Mouse (Mus musculus) limb, embryonic 12.5 days (tissue): ENCODE measurements at regions not wholly inside any gene's neighbourhood (a gene's known extent, or its start where the extent isn't known, plus 50 kb on each side); places are given as distances from the start of the nearest gene placed in this dataset.

ENCODE experiments used
- ATAC-seq: fragments of 200-750 bp; cut with Nextera tagmentation; 2 replicates; pipeline ENCODE4 v1.8.0; 2017; ENCODE audit warnings: low read depth, moderate TSS enrichment; ENCODE audit not compliant: insufficient number of reproducible peaks, insufficient read depth, low FRiP score, low TSS enrichment
- H3K27ac ChIP-seq: fragments of 300-500 bp; sonication (generic); 2 replicates; pipeline ENCODE4 v1.5.1; 2016; ENCODE audit warnings: mild to moderate bottlenecking, moderate library complexity
- H3K27me3 ChIP-seq: fragments of 300-500 bp; sonication (generic); 2 replicates; pipeline ENCODE4 v1.6.1; 2016; ENCODE audit warnings: mild to moderate bottlenecking, moderate library complexity
- H3K36me3 ChIP-seq: fragments of 300-500 bp; sonication (generic); 2 replicates; pipeline ENCODE4 v1.6.1; 2016; ENCODE audit warnings: mild to moderate bottlenecking, moderate library complexity
- H3K4me1 ChIP-seq: fragments of 300-500 bp; sonication (generic); replicated peaks from 2 replicates; pipeline ENCODE4 v1.6.1; 2016
- H3K4me2 ChIP-seq: fragments of 300-500 bp; sonication (generic); 2 replicates; pipeline ENCODE4 v1.6.1; 2016; ENCODE audit warnings: mild to moderate bottlenecking, moderate library complexity
- H3K4me3 ChIP-seq: fragments of 300-500 bp; sonication (generic); replicated peaks from 2 replicates; pipeline ENCODE4 v1.5.1; 2016; ENCODE audit warnings: mild to moderate bottlenecking
- H3K9ac ChIP-seq: fragments of 300-500 bp; sonication (generic); replicated peaks from 2 replicates; pipeline ENCODE4 v1.6.1; 2016; ENCODE audit warnings: mild to moderate bottlenecking, moderate library complexity
- H3K9me3 ChIP-seq: fragments of 300-500 bp; sonication (generic); 2 replicates; pipeline ENCODE4 v1.6.1; 2016; ENCODE audit warnings: mild to moderate bottlenecking, moderate library complexity
- whole genome bisulfite sequencing: fragments of 180-500 bp; shearing (Covaris S2); methylation state at CpG from one replicate; pipeline ENCODE4 v1.1.7; 2016; 5-methylcytosine and 5-hydroxymethylcytosine counted together

DNA sequence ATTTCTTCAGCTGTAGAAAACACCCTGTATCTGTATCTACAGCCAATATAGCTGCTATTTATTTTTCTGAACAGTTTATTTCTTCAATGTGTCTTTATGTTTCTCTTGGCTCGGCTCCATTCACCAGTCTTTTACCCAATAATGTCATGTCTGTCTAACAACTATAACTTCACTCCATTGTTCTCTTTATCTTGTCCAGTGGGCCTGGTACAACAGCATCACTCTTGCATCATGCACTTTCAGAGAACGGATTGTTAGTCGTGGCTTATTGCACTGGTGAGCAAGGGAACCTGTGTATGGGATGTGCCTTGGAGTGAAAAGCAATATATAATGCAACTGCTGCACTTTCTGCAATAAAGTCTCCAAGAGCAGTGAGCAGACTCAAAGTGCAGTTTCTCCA is 299.6 kb upstream of the Marcks start:
- ATAC-seq, result no peak

DNA sequence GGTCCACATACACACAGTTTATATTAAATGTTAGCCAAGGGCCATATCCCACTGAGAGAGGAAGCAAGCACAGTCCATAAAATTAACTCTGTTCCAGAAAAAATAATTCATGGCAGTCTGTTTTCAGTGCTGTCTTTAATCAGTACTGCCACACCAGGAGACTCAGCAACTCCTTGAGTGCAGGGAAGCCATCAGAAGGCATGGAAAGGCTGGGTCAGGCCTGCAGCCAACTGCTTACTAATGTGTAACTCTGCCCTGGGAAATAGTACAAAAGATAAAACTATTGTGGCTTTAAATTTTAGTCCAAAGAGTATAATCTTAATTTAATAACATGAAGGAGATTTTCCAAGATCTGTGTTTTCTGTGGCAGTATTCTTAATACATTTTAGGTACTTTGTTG is 298.1 kb upstream of the Marcks start:
- Histone ChIP-seq H3K27ac (no peak overlapping the region), H3K4me3 (no peak overlapping the region), H3K36me3 (no peaks in the 10 kb centered on the region), H3K9me3 (no peaks in the 10 kb centered on the region), H3K4me2 (no peak overlapping the region), H3K4me1 (peaks cover 11% of the 10 kb centered on the region), H3K9ac (no peak overlapping the region), H3K27me3 (no peaks in the 10 kb centered on the region)
- ATAC-seq, result no peak

More for the DNA sequence above, 299.6 kb upstream of the Marcks start:
- Histone ChIP-seq H3K4me3 (no peak overlapping the region), H3K4me1 (peaks cover 11% of the 10 kb centered on the region), H3K4me2 (no peak overlapping the region), H3K9ac (no peak overlapping the region), H3K27ac (no peak overlapping the region), H3K36me3 (no peaks in the 10 kb centered on the region), H3K9me3 (no peaks in the 10 kb centered on the region), H3K27me3 (no peaks in the 10 kb centered on the region)
- WGBS, result 72% methylated on average over 3 of the region's 3 CpGs

DNA sequence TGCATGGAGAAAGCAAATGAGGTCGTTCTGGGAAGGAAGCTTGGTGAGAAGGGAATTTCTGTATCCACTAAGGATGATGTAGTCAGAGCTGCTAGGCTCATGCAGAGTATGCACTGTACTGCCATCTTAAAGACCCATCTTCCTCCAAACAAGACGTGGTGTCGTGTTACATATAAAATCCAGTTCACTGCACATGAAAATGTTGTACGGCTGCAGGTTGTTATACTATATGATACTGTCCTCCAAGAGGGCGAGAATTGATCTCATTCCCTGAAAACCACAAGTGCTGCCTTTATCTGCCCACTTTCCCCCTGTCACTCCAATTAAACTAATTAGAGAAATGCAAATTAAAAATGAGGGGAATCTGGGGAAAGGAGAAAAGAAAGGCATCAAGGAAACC is 295.5 kb upstream of the Marcks start:
- H3K36me3 ChIP-seq, result no peaks in the 10 kb centered on the region
- H3K27ac ChIP-seq, result no peak overlapping the region
- no peak for ATAC-seq
- H3K27me3 ChIP-seq, result no peaks in the 10 kb centered on the region
- WGBS, result 39% methylated on average over 5 of the region's 5 CpGs
- H3K9me3 ChIP-seq, result no peaks in the 10 kb centered on the region
- H3K4me1 ChIP-seq, result peaks cover 11% of the 10 kb centered on the region
- H3K4me3 ChIP-seq, result no peak overlapping the region
- no peak overlapping the region for H3K4me2 ChIP-seq
- H3K9ac ChIP-seq, result no peak overlapping the region

DNA sequence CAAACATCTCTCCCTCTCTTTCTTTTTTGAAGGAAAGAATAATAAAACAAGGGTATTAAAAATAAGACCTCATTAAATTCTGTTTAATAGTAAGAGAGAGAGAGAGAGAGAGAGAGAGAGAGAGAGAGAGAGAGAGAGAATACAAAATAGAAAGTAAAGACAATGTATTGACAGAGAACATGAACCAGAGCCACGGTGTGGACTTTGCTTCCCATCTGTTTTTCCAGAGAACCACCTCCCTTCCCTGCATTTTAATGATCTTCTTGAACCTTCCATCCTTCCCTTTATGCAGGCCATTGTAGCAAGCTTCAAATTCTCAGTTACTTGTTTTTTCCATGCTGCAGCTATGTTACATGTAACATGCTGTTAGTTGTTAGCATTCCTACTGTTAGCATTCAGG is 284.3 kb upstream of the Marcks start:
- no peaks in the 10 kb centered on the region for H3K9me3 ChIP-seq
- no peak for ATAC-seq
- peaks cover 5% of the 10 kb centered on the region; the same call in 1 of the 2 replicates for H3K4me1 ChIP-seq
- H3K9ac ChIP-seq, result no peak overlapping the region
- no peak overlapping the region for H3K27ac ChIP-seq
- no peak overlapping the region for H3K4me3 ChIP-seq
- WGBS, result 45% methylated on average over 1 of the region's 1 CpGs
- no peaks in the 10 kb centered on the region for H3K36me3 ChIP-seq
- H3K27me3 ChIP-seq, result no peaks in the 10 kb centered on the region
- H3K4me2 ChIP-seq, result no peak overlapping the region

DNA sequence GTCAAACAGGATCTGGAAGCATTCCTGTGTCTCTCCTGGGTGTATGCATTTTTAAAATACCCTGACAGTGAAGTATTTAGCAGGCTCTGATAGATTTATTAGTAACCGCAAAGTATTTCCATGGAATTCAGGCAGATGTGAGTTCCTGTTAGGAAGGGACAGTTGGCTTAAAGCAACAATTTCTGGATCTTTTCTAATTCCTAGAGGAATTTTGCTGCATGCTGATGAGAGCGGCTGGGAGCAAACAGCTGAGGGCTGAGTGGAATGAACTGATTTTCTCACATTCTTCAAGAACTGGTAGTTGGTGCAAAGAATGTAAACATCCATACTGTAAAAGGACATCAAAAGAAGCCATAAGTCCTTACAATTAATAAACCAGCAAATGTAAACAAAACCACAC is 283.9 kb upstream of the Marcks start:
- Histone ChIP-seq H3K4me2 (no peak overlapping the region), H3K27me3 (no peaks in the 10 kb centered on the region), H3K27ac (0 out of 2 replicates have a peak overlapping the region, but pooled peaks have one; percentile 31), H3K36me3 (no peaks in the 10 kb centered on the region), H3K4me1 (peaks cover 5% of the 10 kb centered on the region; the same call in 1 of the 2 replicates), H3K4me3 (no peak overlapping the region), H3K9ac (no peak overlapping the region), H3K9me3 (no peaks in the 10 kb centered on the region)
- 45% methylated on average over 2 of the region's 2 CpGs for WGBS
- ATAC-seq, result no peak

DNA sequence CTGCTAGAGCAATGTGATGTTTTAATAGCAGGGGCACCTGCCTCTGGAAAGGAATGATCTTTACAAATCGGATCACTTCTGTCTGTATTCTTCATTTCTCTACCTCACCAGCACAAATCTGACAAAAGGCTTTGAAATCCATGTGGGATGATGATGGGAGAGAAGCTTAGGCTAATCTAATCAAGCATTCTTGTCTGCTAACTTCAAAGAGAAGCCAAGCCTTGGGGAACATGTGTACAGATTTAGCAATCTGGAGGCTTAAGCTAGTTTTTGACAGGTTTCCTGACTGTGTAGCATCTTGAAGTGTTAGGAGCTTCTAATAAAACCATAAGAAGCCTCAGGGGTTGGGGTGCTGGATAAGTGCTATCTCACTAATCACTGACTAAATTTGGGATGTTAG is 277.6 kb upstream of the Marcks start:
- H3K4me1 ChIP-seq, result no peaks in the 10 kb centered on the region
- no peak overlapping the region for H3K4me3 ChIP-seq
- no peaks in the 10 kb centered on the region for H3K9me3 ChIP-seq
- H3K9ac ChIP-seq, result no peak overlapping the region
- H3K27ac ChIP-seq, result no peak overlapping the region
- H3K27me3 ChIP-seq, result no peaks in the 10 kb centered on the region
- no peak overlapping the region for H3K4me2 ChIP-seq
- 78% methylated on average over 1 of the region's 1 CpGs for WGBS
- ATAC-seq, result no peak
- H3K36me3 ChIP-seq, result no peaks in the 10 kb centered on the region

DNA sequence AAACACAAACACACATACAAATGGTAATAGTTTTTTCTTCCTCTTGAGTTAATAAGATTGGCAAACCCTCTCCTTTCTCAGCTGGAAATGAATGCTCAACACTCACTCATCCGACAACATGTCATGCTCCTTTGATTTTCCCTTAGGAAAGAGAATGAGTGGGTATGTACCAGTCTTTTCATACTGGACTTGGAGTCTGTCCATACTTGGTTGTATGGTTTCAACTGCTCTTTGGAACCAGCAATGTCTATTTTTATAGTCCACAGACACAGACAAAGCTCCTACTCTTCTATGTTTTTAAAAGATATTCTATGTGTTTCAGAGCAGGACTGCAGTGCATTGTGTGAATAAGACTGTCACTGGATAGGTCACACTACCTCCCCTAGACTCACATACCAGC is 273.7 kb upstream of the Marcks start:
- Histone ChIP-seq H3K27me3 (no peaks in the 10 kb centered on the region), H3K9me3 (no peaks in the 10 kb centered on the region), H3K4me1 (no peaks in the 10 kb centered on the region), H3K4me2 (no peak overlapping the region), H3K27ac (no peak overlapping the region), H3K9ac (no peak overlapping the region), H3K4me3 (no peak overlapping the region), H3K36me3 (no peaks in the 10 kb centered on the region)
- ATAC-seq, result no peak
- 100% methylated on average over 1 of the region's 1 CpGs for WGBS

DNA sequence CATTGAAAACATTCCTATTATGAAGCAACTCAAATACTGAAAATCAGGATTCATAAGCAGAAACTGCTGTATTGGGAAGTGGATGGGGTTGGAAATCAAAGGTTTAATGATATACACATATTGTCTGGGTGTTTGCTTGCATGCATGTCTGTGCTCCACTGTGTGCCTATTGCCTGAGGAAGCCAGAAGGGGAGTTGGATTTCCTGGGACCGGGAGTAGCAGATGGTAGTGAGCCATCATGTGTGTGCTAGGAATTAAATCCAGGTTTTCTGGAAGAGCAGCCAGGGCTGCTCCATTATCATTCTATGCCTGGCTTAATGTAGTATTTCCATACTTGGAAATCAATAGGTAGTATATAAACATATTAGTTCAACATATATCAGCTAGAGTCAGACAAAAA is 271.0 kb upstream of the Marcks start:
- Histone ChIP-seq H3K9me3 (no peaks in the 10 kb centered on the region), H3K4me3 (no peak overlapping the region), H3K36me3 (no peaks in the 10 kb centered on the region), H3K4me1 (no peaks in the 10 kb centered on the region), H3K4me2 (no peak overlapping the region), H3K27ac (no peak overlapping the region), H3K27me3 (no peaks in the 10 kb centered on the region), H3K9ac (no peak overlapping the region)
- ATAC-seq, result no peak
- 48% methylated on average over 1 of the region's 1 CpGs for WGBS

DNA sequence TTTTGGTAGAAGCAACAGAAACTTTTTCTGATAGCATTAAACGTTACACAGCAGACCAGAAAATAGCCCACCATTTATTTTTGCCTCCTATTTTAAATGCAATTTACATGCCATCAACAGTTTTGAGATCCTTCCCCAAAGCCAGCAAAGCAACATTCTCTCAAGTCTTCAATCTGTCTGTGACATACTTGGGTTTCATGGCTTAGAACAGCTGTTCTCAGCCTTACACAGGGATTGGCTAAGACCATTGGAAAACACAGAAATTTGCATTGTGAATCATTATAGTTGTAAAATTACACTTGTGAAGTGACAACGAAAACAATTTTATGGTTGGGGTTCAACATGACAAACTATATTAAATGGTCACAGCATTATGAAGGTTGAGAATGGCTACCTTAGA is 268.8 kb upstream of the Marcks start:
- Histone ChIP-seq H3K4me2 (no peak overlapping the region), H3K9me3 (no peaks in the 10 kb centered on the region), H3K27me3 (no peaks in the 10 kb centered on the region), H3K4me3 (no peak overlapping the region), H3K4me1 (no peaks in the 10 kb centered on the region), H3K9ac (no peak overlapping the region), H3K36me3 (no peaks in the 10 kb centered on the region), H3K27ac (no peak overlapping the region)
- 78% methylated on average over 2 of the region's 2 CpGs for WGBS
- no peak for ATAC-seq

DNA sequence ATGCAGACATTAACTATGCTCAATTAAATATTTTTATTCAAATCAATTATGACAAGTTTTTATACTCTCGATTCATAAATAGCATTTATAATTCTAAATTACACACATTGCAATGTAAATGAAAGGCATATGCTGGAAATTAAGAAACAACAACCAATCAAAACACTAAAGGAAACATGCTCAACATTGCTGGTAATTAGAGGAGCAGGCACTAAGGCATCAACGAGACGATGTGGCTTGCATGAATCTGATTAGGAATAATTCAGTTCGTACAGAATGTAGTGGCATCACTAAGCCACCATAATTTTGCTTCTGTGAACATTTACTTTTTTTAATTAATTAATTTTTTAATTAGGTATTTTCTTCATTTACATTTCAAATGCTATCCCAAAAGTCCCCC is 266.2 kb upstream of the Marcks start:
- no peak overlapping the region for H3K4me3 ChIP-seq
- ATAC-seq, result no peak
- no peak overlapping the region for H3K4me2 ChIP-seq
- H3K27ac ChIP-seq, result no peak overlapping the region
- no peaks in the 10 kb centered on the region for H3K27me3 ChIP-seq
- no peak overlapping the region for H3K9ac ChIP-seq
- 80% methylated on average over 4 of the region's 4 CpGs for WGBS
- no peaks in the 10 kb centered on the region for H3K9me3 ChIP-seq
- H3K36me3 ChIP-seq, result no peaks in the 10 kb centered on the region
- peaks cover 4% of the 10 kb centered on the region; the same call in 1 of the 2 replicates for H3K4me1 ChIP-seq

DNA sequence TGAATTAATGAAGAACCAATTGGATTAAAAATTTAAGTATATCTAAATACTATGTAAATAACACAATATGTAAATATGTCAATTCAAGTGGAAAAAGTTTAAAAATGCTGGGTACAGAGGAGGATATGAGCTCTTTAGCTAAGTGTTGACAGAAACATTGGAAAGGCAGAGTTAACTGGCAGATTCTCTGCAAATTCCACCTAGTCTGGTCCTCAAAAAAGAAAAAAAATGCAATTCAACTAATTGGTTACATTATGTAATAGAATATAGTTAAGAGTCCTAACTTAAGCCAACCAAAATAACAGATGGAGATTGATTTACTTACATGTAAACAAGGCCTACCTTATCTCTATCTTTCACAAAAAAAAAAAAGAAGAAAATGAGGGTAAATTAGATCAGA is 265.7 kb upstream of the Marcks start:
- no peak for ATAC-seq
- Histone ChIP-seq H3K4me1 (peaks cover 4% of the 10 kb centered on the region; the same call in 1 of the 2 replicates), H3K36me3 (no peaks in the 10 kb centered on the region), H3K4me2 (no peak overlapping the region), H3K27me3 (no peaks in the 10 kb centered on the region), H3K9ac (no peak overlapping the region), H3K4me3 (no peak overlapping the region), H3K27ac (no peak overlapping the region), H3K9me3 (no peaks in the 10 kb centered on the region)

DNA sequence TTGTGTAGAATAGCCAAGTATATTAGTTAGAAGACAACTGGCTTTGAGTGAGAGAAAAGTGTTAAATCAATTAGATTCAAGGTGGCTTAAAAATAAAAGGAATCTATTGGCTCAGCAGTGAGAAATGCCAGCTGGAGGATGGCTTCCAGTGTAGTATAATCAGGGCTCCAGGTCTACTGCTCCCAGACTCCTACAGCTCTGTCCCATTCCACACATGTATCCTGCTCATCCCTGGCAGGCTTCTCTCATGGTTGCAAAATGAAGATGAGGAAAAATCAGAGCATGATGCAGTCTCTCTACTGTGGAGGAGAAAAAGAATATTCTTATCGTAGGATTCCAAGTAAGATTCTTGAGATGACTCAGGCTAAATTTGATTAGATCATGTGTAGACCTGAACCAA is 263.7 kb upstream of the Marcks start:
- Histone ChIP-seq H3K9ac (no peak overlapping the region), H3K4me3 (no peak overlapping the region), H3K4me1 (peaks cover 14% of the 10 kb centered on the region), H3K27ac (no peak overlapping the region), H3K36me3 (no peaks in the 10 kb centered on the region), H3K4me2 (no peak overlapping the region), H3K9me3 (no peaks in the 10 kb centered on the region), H3K27me3 (no peaks in the 10 kb centered on the region)
- WGBS, result 89% methylated on average over 1 of the region's 1 CpGs
- ATAC-seq, result no peak
